Mouse (Mus musculus): ENCODE measurements around the gene Vps13d.

Vps13d gene

GRCm38 (mm10) chr4:145013760-145014631 lies 180.8 kb downstream of the Vps13d start:
- in situ Hi-C loops (cut with MboI; ENCODE audit: low sequenced_read_pairs) = no loop called here

- in situ Hi-C loops (cut with MboI; ENCODE audit: low sequenced_read_pairs) = no loop called here
These were observed 181.6 kb downstream of the Vps13d start for GRCm38 (mm10) chr4:145013187-145013586.

- in situ Hi-C loops (cut with MboI; ENCODE audit: low sequenced_read_pairs) = no loop called here
These were observed 183.6 kb downstream of the Vps13d start for GRCm38 (mm10) chr4:145011156-145011555.

DNA sequence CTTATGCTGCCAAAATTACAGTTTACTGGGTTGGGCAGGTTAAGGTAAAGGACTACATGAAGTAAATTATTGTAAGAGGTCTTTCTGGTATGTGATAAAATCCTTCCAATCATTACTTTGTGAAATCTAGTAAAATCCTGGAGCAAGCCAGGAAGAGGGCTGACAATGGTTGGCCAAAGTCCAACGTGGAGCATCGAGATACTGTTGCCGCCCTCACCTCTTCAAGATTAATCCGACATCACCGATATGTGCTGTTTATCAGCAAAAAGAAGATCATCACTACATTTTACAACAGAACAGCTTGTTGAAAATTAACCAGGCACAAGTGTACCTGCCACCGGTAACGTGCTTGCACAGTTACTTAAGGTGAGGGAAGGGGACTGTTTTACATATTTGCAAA lies 184.9 kb downstream of the Vps13d start:
- in situ Hi-C loops (cut with MboI; ENCODE audit: low sequenced_read_pairs) = no loop called here

- in situ Hi-C loops (cut with MboI; ENCODE audit: low sequenced_read_pairs) = no loop called here
These were observed 185.4 kb downstream of the Vps13d start for GRCm38 (mm10) chr4:145009437-145009836.

- in situ Hi-C loops (cut with MboI; ENCODE audit: low sequenced_read_pairs) = no loop called here
These were observed 188.8 kb downstream of the Vps13d start for GRCm38 (mm10) chr4:145005943-145006545.

DNA sequence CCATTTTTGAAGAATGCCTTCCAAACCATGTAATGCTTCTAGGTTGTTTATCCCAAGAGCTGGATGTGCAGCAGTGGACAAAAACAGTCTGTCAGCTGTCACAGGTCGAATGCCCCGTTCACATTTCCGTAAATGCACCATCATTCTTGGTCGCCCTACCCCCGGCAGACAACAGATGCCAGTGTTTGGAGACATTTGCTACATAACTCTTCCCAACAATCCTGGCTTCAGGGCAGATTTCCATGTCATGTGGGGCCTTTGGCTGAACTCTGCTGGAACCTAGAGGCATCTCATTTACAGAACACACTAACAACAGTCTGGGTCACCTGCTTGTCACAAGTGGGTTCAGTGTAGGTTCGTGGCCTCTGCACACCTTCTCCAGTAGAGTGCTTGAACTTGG lies 190.6 kb downstream of the Vps13d start:
- in situ Hi-C loops (cut with MboI; ENCODE audit: low sequenced_read_pairs) = no loop called here

DNA sequence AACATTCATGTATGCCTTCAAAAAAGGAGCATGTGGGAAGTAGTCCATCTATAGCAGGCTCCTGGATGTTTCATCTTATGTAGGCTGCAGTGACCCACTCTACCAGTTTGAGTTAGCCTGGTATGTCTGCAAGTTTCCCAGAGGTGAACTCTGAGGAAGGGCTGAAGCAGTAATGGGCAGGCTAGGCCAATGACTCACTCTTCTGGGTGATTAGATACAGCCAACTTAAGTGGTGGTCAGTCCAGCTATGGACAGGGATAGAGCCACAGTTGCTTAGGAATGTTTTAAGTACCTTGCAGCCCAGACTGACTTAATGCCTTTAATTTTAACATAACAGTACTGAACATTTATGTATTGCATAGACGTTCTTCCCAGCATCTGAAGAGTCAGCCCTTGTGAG lies 192.1 kb downstream of the Vps13d start:
- in situ Hi-C loops (cut with MboI; ENCODE audit: low sequenced_read_pairs) = no loop called here

DNA sequence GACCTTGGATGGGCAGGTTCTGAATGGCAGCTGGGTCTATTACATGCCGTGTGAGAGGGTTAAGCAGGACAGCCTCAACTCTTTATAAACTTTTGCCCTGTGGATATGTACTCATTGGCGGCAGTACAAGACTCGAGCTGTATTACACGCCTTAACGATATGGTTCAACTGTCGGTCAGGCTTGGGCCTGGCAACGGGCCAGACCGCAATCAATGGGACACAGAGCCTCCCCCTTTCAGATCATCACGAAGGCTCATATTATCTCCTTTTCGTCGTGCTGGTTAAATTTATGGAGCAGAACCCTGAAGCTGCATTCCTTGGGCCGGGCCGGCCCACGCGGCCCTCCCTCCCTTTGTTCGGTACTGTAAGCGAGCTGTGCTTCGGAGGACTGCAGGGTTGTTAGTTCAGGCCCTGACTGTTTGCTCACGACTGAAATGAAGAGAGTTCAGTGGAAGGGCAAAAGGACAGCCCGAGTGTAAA lies 194.9 kb downstream of the Vps13d start:
- in situ Hi-C loops (cut with MboI; ENCODE audit: low sequenced_read_pairs) = no loop called here

- in situ Hi-C loops (cut with MboI; ENCODE audit: low sequenced_read_pairs) = no loop called here
These were observed 195.3 kb downstream of the Vps13d start for GRCm38 (mm10) chr4:144999572-144999880.

GRCm38 (mm10) chr4:144998808-144999571 lies 195.8 kb downstream of the Vps13d start:
- in situ Hi-C loops (cut with MboI; ENCODE audit: low sequenced_read_pairs) = no loop called here

DNA sequence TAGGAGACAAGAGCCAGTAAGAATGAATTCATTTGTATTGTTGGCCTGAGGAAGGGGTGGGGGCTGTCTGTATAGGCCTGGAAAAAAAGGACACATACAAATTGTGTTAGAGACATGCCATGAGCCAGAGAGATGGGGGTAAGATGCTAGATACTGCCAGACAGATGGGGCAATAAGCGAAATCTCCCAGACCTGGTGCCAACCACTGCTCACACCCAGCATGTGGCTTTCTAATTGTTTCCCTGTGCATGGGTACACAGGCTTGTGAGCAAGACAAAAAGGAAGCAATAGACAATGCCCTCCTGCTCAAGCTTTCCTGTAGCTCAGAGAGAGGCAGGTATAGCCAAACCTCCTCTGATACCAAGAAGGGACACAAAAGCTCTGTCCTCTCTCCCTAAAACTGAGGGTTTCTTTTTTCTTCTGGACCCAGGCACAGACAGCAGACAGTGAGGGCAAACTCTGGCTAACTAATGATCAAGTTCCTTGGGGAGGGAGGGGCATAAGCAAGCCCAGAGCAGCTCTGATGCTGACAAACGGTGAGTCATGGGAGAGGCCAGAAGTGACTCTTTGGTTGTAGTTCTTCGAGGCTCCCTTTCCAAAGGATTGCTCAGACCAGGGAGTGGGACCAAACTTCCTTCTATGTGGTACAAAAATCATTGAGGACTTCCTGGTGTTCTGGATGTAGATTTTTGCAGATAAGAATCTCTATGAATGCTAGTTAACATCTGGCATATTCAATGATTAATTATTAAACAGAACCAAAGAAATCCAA lies 196.7 kb downstream of the Vps13d start:
- in situ Hi-C loops (cut with MboI; ENCODE audit: low sequenced_read_pairs) = no loop called here

DNA sequence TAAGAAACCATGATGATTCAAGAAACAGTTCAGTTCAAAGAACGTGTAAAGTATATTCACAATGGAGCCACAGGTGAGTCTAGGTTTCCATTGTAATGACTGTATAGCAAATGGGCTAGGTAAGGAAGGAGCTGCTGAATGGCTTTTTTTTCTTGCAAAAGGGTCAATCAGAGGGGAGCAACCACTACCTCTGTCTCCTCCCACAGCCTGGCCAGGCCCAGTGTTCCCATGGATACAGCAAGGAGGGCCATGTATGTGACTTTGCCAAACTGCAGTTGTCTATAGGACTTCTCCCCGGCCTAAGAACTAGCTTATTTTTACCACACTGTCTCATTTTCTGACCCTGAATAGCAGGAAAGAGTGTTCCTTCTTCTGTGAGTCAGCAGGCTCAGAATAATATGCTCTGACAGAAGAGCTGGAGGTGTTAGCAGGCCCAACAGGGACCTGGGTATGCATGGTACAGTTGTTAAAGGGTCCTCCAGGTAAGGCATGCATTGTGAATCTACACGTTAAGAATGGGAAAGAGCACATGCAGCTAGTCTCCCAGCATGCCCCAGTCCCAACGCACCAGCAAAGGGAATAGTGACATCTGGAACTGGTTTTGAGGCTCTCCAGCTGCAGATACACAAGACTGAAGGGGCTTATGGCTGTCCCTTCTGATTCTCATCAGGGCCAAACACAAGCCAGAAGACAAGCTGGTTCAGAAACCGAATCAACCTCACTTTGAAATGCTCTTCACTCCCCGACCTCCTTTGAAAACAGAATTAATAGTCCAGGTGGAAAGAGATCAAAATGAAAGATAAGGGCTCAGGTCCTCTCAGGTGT lies 197.6 kb downstream of the Vps13d start:
- in situ Hi-C loops (cut with MboI; ENCODE audit: low sequenced_read_pairs) = no loop called here

- in situ Hi-C loops (cut with MboI; ENCODE audit: low sequenced_read_pairs) = no loop called here
These were observed 199.0 kb downstream of the Vps13d start for GRCm38 (mm10) chr4:144995826-144996225.

- in situ Hi-C loops (cut with MboI; ENCODE audit: low sequenced_read_pairs) = no loop called here
These were observed 201.5 kb downstream of the Vps13d start for GRCm38 (mm10) chr4:144993047-144993917.

DNA sequence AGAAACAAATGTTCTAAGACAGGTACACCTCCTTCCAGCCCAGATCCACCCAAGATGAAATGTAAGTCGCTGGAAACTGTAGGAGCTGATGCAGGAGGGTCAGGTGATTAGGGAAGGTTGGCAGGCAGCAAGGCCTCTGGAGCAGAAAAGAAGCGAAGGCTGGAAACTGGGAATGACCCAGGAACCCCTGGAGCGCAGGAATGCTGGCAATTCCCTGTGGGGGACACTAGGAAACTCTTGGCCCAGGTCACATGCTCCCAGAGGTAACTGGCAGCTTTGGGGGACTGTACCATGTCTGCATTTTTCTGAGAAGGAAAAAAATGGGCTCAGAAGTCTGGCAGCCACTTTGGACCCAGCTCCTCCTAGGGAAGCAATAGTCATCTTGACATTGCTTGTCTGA lies 202.4 kb downstream of the Vps13d start:
- in situ Hi-C loops (cut with MboI; ENCODE audit: low sequenced_read_pairs) = no loop called here

GRCm38 (mm10) chr4:144988443-144989206 lies 206.2 kb downstream of the Vps13d start:
- in situ Hi-C loops (cut with MboI; ENCODE audit: low sequenced_read_pairs) = no loop called here

DNA sequence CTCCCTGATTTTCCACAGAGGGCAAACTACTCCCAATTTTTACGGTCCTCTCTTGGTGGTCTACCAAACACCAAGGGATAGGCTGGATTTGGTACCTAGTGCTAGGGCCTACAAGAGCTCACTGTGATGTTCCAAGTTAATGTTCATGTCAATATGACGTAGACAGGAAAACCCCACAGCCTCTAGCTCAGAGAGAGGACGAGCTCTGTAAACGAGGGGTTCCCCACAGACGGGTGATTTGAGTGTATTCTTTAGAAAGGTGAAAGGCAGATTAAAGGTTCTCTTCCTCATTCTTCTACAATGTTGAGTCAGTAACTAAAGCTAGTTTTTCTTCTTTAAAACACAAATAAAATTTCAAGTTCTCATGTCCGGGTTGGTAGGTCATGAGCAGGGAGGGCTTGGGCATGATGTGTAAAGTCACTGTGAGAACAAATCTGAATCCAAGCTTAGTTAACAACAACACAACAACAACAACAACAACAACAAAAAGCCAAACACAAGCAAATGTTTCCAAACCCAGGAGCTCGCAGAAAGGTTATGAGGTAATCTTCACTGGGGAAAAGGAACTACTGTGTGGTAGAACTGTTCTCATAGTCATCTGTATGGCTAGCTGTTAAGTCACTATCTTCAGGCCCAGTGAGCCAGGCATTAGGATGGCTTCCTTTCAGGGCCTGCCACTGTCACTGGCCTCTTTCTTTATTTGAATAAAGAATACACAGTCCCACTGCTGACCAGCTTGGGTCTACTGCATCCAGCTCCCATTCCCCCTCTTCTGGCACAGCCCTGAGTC lies 208.6 kb downstream of the Vps13d start:
- in situ Hi-C loops (cut with MboI; ENCODE audit: low sequenced_read_pairs) = no loop called here

Data from CH12F3 (cell line).